Mouse (Mus musculus) heart, embryonic 15.5 days (tissue): ENCODE measurements around the gene Diras2. TPM values are rescaled to one million over a fixed set of nuclear protein-coding genes. Genes with fewer than 3 reads are reported as not detected.

Experiments
- ATAC-seq: fragments of 200-750 bp; cut with Nextera tagmentation; replicated peaks from 2 replicates; pipeline ENCODE4 v1.8.0; 2017; ENCODE audit warnings: low read depth, moderate TSS enrichment; ENCODE audit not compliant: insufficient number of reproducible peaks, insufficient read depth, low FRiP score
- H3K27ac ChIP-seq: fragments of 300-500 bp; sonication (generic); 2 replicates; pipeline ENCODE4 v1.5.1; 2015; ENCODE audit warnings: mild to moderate bottlenecking, inconsistent platforms
- H3K27me3 ChIP-seq: fragments of 300-500 bp; sonication (generic); 2 replicates; pipeline ENCODE4 v1.6.1; 2015; ENCODE audit warnings: inconsistent platforms
- H3K36me3 ChIP-seq: fragments of 300-500 bp; sonication (generic); 2 replicates; pipeline ENCODE4 v1.6.1; 2015; ENCODE audit warnings: mild to moderate bottlenecking, inconsistent platforms
- H3K4me1 ChIP-seq: fragments of 300-500 bp; sonication (generic); replicated peaks from 2 replicates; pipeline ENCODE4 v1.6.1; 2015; ENCODE audit warnings: inconsistent platforms
- H3K4me2 ChIP-seq: fragments of 300-500 bp; sonication (generic); 2 replicates; pipeline ENCODE4 v1.6.1; 2015; ENCODE audit warnings: inconsistent platforms, mild to moderate bottlenecking, moderate library complexity
- H3K4me3 ChIP-seq: fragments of 300-500 bp; sonication (generic); 2 replicates; pipeline ENCODE4 v1.5.1; 2015; ENCODE audit warnings: mild to moderate bottlenecking, inconsistent platforms
- H3K9ac ChIP-seq: fragments of 300-500 bp; sonication (generic); 2 replicates; pipeline ENCODE4 v1.6.1; 2015; ENCODE audit warnings: mild to moderate bottlenecking, inconsistent platforms
- H3K9me3 ChIP-seq: fragments of 300-500 bp; sonication (generic); replicated peaks from 2 replicates; pipeline ENCODE4 v1.6.1; 2016; ENCODE audit warnings: inconsistent platforms
- WGBS: fragments of 180-500 bp; shearing (Covaris S2); methylation state at CpG from one replicate; pipeline ENCODE4 v1.1.7; 2015; ENCODE audit warnings: mixed read lengths; 5-methylcytosine and 5-hydroxymethylcytosine counted together
- polyA plus RNA-seq: library from polyadenylated mRNA; unstranded; fragments of >200 nt; fragmentation: Nextera tagmentation; extraction: Ambion mirVana; gene quantifications from 2 replicates; pipeline ENCODE4 v1.2.1, GENCODE M21; 2015

Gene Diras2
- polyA plus RNA-seq, 1 experiment from 2014 or later: 0.33 TPM

DNA sequence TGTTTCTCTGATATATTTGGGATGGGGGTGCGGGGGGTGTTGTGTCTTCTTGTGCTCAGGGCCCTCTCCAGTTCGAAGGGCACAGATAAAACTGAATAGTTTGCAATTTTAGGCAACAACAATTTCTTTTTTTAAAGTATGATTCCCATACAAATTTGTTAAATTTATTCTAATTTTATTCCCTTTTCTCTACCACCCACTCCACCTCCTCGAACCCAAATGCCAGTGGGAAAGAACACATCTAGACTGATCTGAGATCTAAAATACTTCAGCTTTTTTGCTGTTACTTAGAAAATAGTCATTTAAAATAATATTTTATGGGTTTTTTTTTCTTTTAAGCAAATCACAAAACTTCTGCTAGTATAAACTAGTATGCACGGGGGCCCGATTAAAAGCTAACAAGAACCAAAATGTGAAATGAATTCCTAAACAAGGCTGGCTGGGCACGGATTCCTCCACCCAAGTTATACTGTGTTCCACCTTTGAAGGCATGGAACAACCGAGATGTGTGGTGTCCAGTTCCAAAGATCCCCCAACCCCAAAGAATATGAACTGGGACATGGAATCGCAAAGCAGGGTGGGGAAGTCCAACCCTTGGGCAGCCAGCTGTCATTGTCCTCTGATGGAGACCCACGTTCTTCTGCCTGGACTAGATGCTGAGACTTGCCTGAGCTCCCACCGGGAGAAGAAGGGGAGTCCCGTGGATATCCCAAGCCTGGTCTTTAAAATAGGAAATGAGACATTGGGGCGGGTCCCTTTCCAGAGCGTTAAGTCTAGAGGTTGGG, 1.7 kb downstream of the Diras2 start:
- Histone ChIP-seq H3K36me3 (no peaks in the 10 kb centered on the region), H3K9ac (no peak overlapping the region), H3K27ac (no peak overlapping the region), H3K9me3 (no peaks in the 10 kb centered on the region), H3K27me3 (peaks cover 18% of the 10 kb centered on the region), H3K4me1 (peaks cover 11% of the 10 kb centered on the region), H3K4me3 (peak overlapping the region; percentile 58), H3K4me2 (peak overlapping the region; percentile 98)
- 59% methylated on average over 13 of the region's 13 CpGs for WGBS
- no peak for ATAC-seq

GRCm38 (mm10) chr13:52528786-52529185, 2.3 kb downstream of the Diras2 start:
- Histone ChIP-seq H3K9ac (no peak overlapping the region), H3K9me3 (no peaks in the 10 kb centered on the region), H3K4me2 (peak overlapping the region; percentile 18; the same call in 1 of the 2 replicates), H3K4me1 (peaks cover 11% of the 10 kb centered on the region), H3K27ac (no peak overlapping the region), H3K27me3 (peaks cover 18% of the 10 kb centered on the region), H3K4me3 (peak overlapping the region; percentile 15; the same call in 1 of the 2 replicates), H3K36me3 (no peaks in the 10 kb centered on the region)
- no peak for ATAC-seq
- 41% methylated on average over 9 of the region's 9 CpGs for WGBS

DNA sequence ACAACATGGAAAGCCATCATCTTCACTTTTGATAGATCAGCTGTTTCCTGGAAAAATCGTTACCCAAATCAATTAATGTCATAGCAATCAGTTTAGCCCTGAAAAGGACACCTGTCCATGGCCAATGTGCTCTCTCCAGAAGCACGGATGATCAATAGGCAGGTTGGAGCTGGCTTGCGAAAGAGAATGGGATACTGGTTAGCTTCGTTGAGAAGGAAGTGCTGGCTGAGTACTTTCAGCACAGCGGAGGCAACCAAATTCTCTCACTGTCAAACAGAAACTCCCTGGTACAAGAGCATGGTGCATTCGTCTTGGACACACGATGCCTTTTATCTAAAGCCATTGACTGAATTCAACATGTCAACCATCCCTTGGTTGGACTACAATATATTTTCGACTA, 2.8 kb downstream of the Diras2 start:
- Histone ChIP-seq H3K4me2 (no peak overlapping the region), H3K36me3 (no peaks in the 10 kb centered on the region), H3K27me3 (peaks cover 18% of the 10 kb centered on the region), H3K4me1 (peaks cover 11% of the 10 kb centered on the region), H3K4me3 (peak overlapping the region; percentile 15; the same call in 1 of the 2 replicates), H3K9ac (no peak overlapping the region), H3K27ac (no peak overlapping the region), H3K9me3 (no peaks in the 10 kb centered on the region)
- WGBS: 75% methylated on average over 8 of the region's 8 CpGs
- no peak for ATAC-seq

- peaks cover 11% of the 10 kb centered on the region for H3K4me1 ChIP-seq
- H3K4me2 ChIP-seq: no peak overlapping the region
- peaks cover 18% of the 10 kb centered on the region for H3K27me3 ChIP-seq
- 47% methylated on average over 6 of the region's 6 CpGs for WGBS
- ATAC-seq: no peak
- no peaks in the 10 kb centered on the region for H3K36me3 ChIP-seq
- no peak overlapping the region for H3K4me3 ChIP-seq
- H3K9ac ChIP-seq: no peak overlapping the region
- H3K9me3 ChIP-seq: no peaks in the 10 kb centered on the region
- H3K27ac ChIP-seq: no peak overlapping the region
These were observed 4.6 kb downstream of the Diras2 start for GRCm38 (mm10) chr13:52526249-52527035.

DNA sequence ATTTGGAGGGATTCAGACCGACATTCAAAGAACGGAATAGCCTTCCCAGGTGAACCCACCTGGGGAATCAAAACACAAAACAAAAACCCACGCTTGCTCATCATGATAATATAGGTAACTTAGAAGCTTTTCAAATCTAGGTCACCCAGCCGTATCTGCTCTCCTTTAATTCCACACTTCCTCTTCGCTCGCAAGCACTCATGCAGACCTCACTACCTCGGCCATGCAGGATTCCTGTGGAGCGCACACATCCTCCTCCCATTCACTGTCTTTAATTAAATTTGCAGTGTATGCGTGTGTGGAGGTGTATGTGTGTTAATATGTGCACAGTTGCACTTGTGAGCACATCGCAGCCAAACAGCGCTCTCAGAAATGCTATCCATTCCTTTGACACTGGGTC, 6.8 kb downstream of the Diras2 start:
- Histone ChIP-seq H3K9me3 (no peaks in the 10 kb centered on the region), H3K4me3 (no peak overlapping the region), H3K9ac (no peak overlapping the region), H3K27me3 (peaks cover 6% of the 10 kb centered on the region; the same call in 1 of the 2 replicates), H3K4me2 (no peak overlapping the region), H3K27ac (no peak overlapping the region), H3K4me1 (peaks cover 3% of the 10 kb centered on the region; the same call in 1 of the 2 replicates), H3K36me3 (no peaks in the 10 kb centered on the region)
- no peak for ATAC-seq
- WGBS: 84% methylated on average over 11 of the region's 11 CpGs

DNA sequence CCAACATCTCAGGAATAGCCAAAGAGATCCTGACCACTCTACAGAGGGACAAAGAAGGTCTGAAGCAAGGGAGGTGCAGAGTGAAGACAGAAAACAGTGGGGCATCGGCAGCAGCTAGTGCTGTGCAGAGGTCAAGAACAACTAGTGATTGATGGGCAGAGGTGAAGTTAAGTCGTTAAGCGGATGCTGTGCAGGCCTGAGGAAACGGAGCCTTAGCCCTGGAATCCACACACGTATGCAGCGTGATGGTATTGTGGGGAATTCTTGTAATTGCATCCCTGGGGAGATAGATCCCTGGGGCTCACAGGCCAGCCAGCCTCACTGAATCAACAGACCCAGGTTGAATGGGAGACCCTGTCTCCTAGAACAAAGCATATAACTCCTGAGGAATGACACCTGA, 9.9 kb downstream of the Diras2 start:
- H3K4me2 ChIP-seq: no peak overlapping the region

DNA sequence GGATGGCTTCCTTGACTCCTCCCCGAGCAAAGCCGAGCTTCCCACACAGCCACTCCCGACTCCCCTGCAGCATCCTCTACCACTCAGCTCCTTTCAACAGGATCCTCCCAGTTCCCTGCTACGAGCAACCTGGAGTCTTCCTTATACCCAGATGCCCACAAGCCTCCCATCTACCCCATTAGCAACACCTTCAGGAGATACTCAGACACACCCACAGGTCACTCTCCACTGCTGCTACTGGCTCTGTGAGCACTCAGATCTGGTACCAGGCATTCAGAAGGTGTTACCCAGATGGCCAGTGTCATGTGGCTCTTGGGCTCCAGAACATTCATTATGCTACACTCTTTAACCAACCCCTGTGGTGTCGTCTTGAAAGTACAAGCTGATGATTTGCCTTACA, 11.7 kb downstream of the Diras2 start:
- ATAC-seq: no peak
- no peak overlapping the region for H3K4me3 ChIP-seq
- 67% methylated on average over 5 of the region's 5 CpGs for WGBS
- peaks cover 5% of the 10 kb centered on the region for H3K4me1 ChIP-seq
- no peaks in the 10 kb centered on the region for H3K27me3 ChIP-seq
- no peak overlapping the region for H3K4me2 ChIP-seq
- no peaks in the 10 kb centered on the region for H3K36me3 ChIP-seq
- H3K9ac ChIP-seq: no peak overlapping the region
- no peaks in the 10 kb centered on the region for H3K9me3 ChIP-seq
- no peak overlapping the region for H3K27ac ChIP-seq

More for the DNA sequence above, 9.9 kb downstream of the Diras2 start:
- ATAC-seq: no peak
- Histone ChIP-seq H3K36me3 (no peaks in the 10 kb centered on the region), H3K4me1 (peaks cover 2% of the 10 kb centered on the region), H3K9me3 (no peaks in the 10 kb centered on the region), H3K27ac (no peak overlapping the region), H3K9ac (no peak overlapping the region), H3K27me3 (no peaks in the 10 kb centered on the region), H3K4me3 (no peak overlapping the region)
- WGBS: 50% methylated on average over 6 of the region's 6 CpGs

GRCm38 (mm10) chr13:52518377-52518776, 12.7 kb downstream of the Diras2 start:
- Histone ChIP-seq H3K4me3 (no peak overlapping the region), H3K4me2 (no peak overlapping the region), H3K27me3 (no peaks in the 10 kb centered on the region), H3K4me1 (peaks cover 5% of the 10 kb centered on the region), H3K9me3 (no peaks in the 10 kb centered on the region), H3K9ac (no peak overlapping the region), H3K27ac (no peak overlapping the region), H3K36me3 (no peaks in the 10 kb centered on the region)
- no peak for ATAC-seq
- WGBS: 88% methylated on average over 4 of the region's 4 CpGs

GRCm38 (mm10) chr13:52517021-52517420, 14.1 kb downstream of the Diras2 start:
- Histone ChIP-seq H3K9me3 (no peaks in the 10 kb centered on the region), H3K36me3 (no peaks in the 10 kb centered on the region), H3K9ac (no peak overlapping the region), H3K4me3 (no peak overlapping the region), H3K27me3 (no peaks in the 10 kb centered on the region), H3K4me1 (peaks cover 8% of the 10 kb centered on the region), H3K4me2 (no peak overlapping the region), H3K27ac (no peak overlapping the region)
- ATAC-seq: no peak
- WGBS: 63% methylated on average over 5 of the region's 5 CpGs

DNA sequence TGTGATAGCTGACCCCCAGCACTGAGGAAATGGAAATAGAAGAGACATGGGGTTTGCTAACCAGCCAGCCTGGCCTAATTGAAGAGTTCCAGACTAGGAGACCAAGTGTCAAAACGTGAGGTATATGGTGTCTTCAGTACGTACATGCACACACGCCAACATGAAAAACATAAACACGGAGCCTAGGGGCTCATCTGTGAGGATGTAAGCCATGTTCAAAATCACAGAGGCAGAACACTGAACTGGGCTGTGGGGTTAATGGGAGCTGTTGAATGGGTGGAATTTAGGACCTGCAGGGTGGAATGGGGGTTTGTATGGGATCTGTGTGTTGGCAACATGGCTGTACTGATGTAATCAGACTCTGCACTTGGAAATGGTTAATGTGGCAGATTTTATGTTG, 14.5 kb downstream of the Diras2 start:
- H3K4me2 ChIP-seq: no peak overlapping the region
- H3K27ac ChIP-seq: no peak overlapping the region
- H3K27me3 ChIP-seq: no peaks in the 10 kb centered on the region
- no peak overlapping the region for H3K9ac ChIP-seq
- ATAC-seq: no peak
- no peaks in the 10 kb centered on the region for H3K36me3 ChIP-seq
- peaks cover 8% of the 10 kb centered on the region for H3K4me1 ChIP-seq
- no peaks in the 10 kb centered on the region for H3K9me3 ChIP-seq
- WGBS: 87% methylated on average over 4 of the region's 4 CpGs
- no peak overlapping the region for H3K4me3 ChIP-seq

- ATAC-seq: no peak
- Histone ChIP-seq H3K36me3 (no peaks in the 10 kb centered on the region), H3K4me1 (peaks cover 8% of the 10 kb centered on the region), H3K27ac (no peak overlapping the region), H3K27me3 (no peaks in the 10 kb centered on the region), H3K9ac (no peak overlapping the region), H3K9me3 (no peaks in the 10 kb centered on the region), H3K4me3 (no peak overlapping the region), H3K4me2 (no peak overlapping the region)
- 55% methylated on average over 3 of the region's 3 CpGs for WGBS
These were observed 15.0 kb downstream of the Diras2 start for GRCm38 (mm10) chr13:52516051-52516450.
